Mouse (Mus musculus): ENCODE results near the gene Olfr1234. TPM values are rescaled to one million over a fixed set of nuclear protein-coding genes. Genes with fewer than 3 reads are reported as not detected.

Gene Olfr1234
- not detected in 2 replicates for polyA plus RNA-seq (2012; rRNA removed)

GRCm38 (mm10) chr2:89364765-89365164 lies at the start of gene Olfr1234:
Olfr1234 (minus strand) TSS chr2:89364865.
- TF ChIP-seq CTCF (IDR thresholded peaks at IDR 0.05; ENCODE audit: extremely low read depth, insufficient read depth, low read length), result no peak
- no peak for TF ChIP-seq POLR2A (IDR thresholded peaks at IDR 0.05; ENCODE audit: extremely low read depth, insufficient read depth, low read length)
- Histone ChIP-seq H3K4me1 (ENCODE audit: control insufficient read depth, insufficient read depth, low read length) (no peaks in the 10 kb centered on the region), H3K27ac (ENCODE audit: insufficient read depth, low read length) (no peak within 1 kb of the TSS), H3K4me3 (ENCODE audit: insufficient read depth, low read length) (no peak within 1 kb of the TSS)

GRCm38 (mm10) chr2:89409576-89409975 lies 44.9 kb upstream of the Olfr1234 start, which contains the start of gene Olfr1238:
Olfr1238 (minus strand) TSS chr2:89409676.
- H3K4me3 ChIP-seq (ENCODE audit: insufficient read depth, low read length), result no peak within 1 kb of the TSS
- TF ChIP-seq POLR2A (IDR thresholded peaks at IDR 0.05; ENCODE audit: extremely low read depth, insufficient read depth, low read length) (no peak), CTCF (IDR thresholded peaks at IDR 0.05; ENCODE audit: extremely low read depth, insufficient read depth, low read length) (no peak)
- H3K4me1 ChIP-seq (ENCODE audit: control insufficient read depth, insufficient read depth, low read length), result no peaks in the 10 kb centered on the region
- H3K27ac ChIP-seq (ENCODE audit: insufficient read depth, low read length), result no peak within 1 kb of the TSS

GRCm38 (mm10) chr2:89400882-89401281 lies 36.2 kb upstream of the Olfr1234 start:
- TF ChIP-seq POLR2A (IDR thresholded peaks at IDR 0.05; ENCODE audit: extremely low read depth, insufficient read depth, low read length), result no peak
- no peak for TF ChIP-seq CTCF (IDR thresholded peaks at IDR 0.05; ENCODE audit: extremely low read depth, insufficient read depth, low read length)
- Histone ChIP-seq H3K27ac (ENCODE audit: insufficient read depth, low read length) (no peak overlapping the region), H3K4me1 (ENCODE audit: control insufficient read depth, insufficient read depth, low read length) (no peaks in the 10 kb centered on the region), H3K4me3 (ENCODE audit: insufficient read depth, low read length) (no peak overlapping the region)

- H3K4me3 ChIP-seq (ENCODE audit: insufficient read depth, low read length), result no peak within 1 kb of the TSS
- H3K27ac ChIP-seq (ENCODE audit: insufficient read depth, low read length), result no peak within 1 kb of the TSS
- TF ChIP-seq POLR2A (IDR thresholded peaks at IDR 0.05; ENCODE audit: extremely low read depth, insufficient read depth, low read length) (no peak), CTCF (IDR thresholded peaks at IDR 0.05; ENCODE audit: extremely low read depth, insufficient read depth, low read length) (no peak)
- no peaks in the 10 kb centered on the region for H3K4me1 ChIP-seq (ENCODE audit: control insufficient read depth, insufficient read depth, low read length)
Measured at GRCm38 (mm10) chr2:89342298-89342697, 22.4 kb downstream of the Olfr1234 start, which contains the start of gene Olfr1233. Olfr1233 (minus strand) TSS chr2:89342398.

DNA sequence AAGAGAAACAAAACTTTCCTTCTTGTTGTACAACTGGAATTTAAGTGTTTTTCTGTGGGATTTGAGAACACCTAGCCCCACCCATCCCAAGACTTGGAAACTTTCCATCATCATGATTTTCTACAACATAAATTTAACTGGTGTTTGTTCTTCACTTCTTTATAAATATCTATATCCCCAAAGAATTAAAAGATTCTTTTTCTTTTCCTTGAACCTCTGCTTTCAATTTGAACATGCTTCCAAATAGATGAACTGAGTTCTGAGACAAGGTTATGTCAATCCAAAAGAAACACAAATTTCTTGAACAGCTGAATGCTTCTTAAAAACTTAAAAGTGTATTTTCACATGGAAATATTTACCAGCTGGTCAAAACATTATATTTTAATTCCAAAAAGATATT lies 35.1 kb downstream of the Olfr1234 start, which contains the start of gene Olfr1232:
Olfr1232 (minus strand) TSS at position 101 of the 400 bp plus-strand sequence.
- no peaks in the 10 kb centered on the region for H3K4me1 ChIP-seq (ENCODE audit: control insufficient read depth, insufficient read depth, low read length)
- H3K27ac ChIP-seq (ENCODE audit: insufficient read depth, low read length), result no peak within 1 kb of the TSS
- H3K4me3 ChIP-seq (ENCODE audit: insufficient read depth, low read length), result no peak within 1 kb of the TSS
- TF ChIP-seq POLR2A (IDR thresholded peaks at IDR 0.05; ENCODE audit: extremely low read depth, insufficient read depth, low read length) (no peak), CTCF (IDR thresholded peaks at IDR 0.05; ENCODE audit: extremely low read depth, insufficient read depth, low read length) (no peak)

Other genes starting within 250 kb of the Olfr1234 start
- gene Olfr1221, start 247.6 kb downstream of the Olfr1234 start, polyA plus RNA-seq (2012; rRNA removed), result not detected in 2 replicates
- gene Olfr1222, start 231.8 kb downstream of the Olfr1234 start, polyA plus RNA-seq (2012; rRNA removed), result not detected in 2 replicates
- gene Olfr1223, start 213.3 kb downstream of the Olfr1234 start, polyA plus RNA-seq (2012; rRNA removed), result not detected in 2 replicates
- gene Olfr1224-ps1, start 200.8 kb downstream of the Olfr1234 start, polyA plus RNA-seq (2012; rRNA removed), result not detected in 2 replicates
- not detected in 2 replicates for gene Olfr1225, start 190.2 kb downstream of the Olfr1234 start, polyA plus RNA-seq (2012; rRNA removed)
- gene Olfr1226, start 164.8 kb downstream of the Olfr1234 start, polyA plus RNA-seq (2012; rRNA removed), result not detected in 2 replicates
- not detected in 2 replicates for gene Olfr1228, start 110.8 kb downstream of the Olfr1234 start, polyA plus RNA-seq (2012; rRNA removed)
- gene Olfr1229, start 76.9 kb downstream of the Olfr1234 start, polyA plus RNA-seq (2012; rRNA removed), result not detected in 2 replicates
- not detected in 2 replicates for gene Olfr1230, start 67.6 kb downstream of the Olfr1234 start, polyA plus RNA-seq (2012; rRNA removed)
- gene Olfr1231, start 57.8 kb downstream of the Olfr1234 start, polyA plus RNA-seq (2012; rRNA removed), result not detected in 2 replicates
- gene Olfr1232, start 35.2 kb downstream of the Olfr1234 start, polyA plus RNA-seq (2012; rRNA removed), result not detected in 2 replicates
- gene Olfr1233, start 22.5 kb downstream of the Olfr1234 start, polyA plus RNA-seq (2012; rRNA removed), result not detected in 2 replicates
- gene Olfr1238, start 44.8 kb upstream of the Olfr1234 start, polyA plus RNA-seq (2012; rRNA removed), result not detected in 2 replicates
- not detected in 2 replicates for gene Olfr1239, start 55.5 kb upstream of the Olfr1234 start, polyA plus RNA-seq (2012; rRNA removed)
- not detected in 2 replicates for gene Olfr1240, start 78.1 kb upstream of the Olfr1234 start, polyA plus RNA-seq (2012; rRNA removed)
- gene Olfr1241, start 122.3 kb upstream of the Olfr1234 start, polyA plus RNA-seq (2012; rRNA removed), result not detected in 2 replicates
- gene Olfr1242, start 133.5 kb upstream of the Olfr1234 start, polyA plus RNA-seq (2012; rRNA removed), result not detected in 2 replicates
- gene Olfr1243, start 166.6 kb upstream of the Olfr1234 start, polyA plus RNA-seq (2012; rRNA removed), result not detected in 2 replicates
- not detected in 2 replicates for gene Olfr1245, start 213.6 kb upstream of the Olfr1234 start, polyA plus RNA-seq (2012; rRNA removed)
- not detected in 2 replicates for gene Olfr1246, start 228.3 kb upstream of the Olfr1234 start, polyA plus RNA-seq (2012; rRNA removed)
- gene Olfr1247, start 249.3 kb upstream of the Olfr1234 start, polyA plus RNA-seq (2012; rRNA removed), result 0.02 TPM in 1 of 2 replicates, not detected in the other

All from cortical plate, adult 2 months (tissue).